Mouse (Mus musculus) right cerebral cortex, adult 18-20 months (tissue): ENCODE data around the gene Gtf2ird2.

Source experiments
- DNase-seq: peaks from one replicate; pipeline ENCODE4 v3.0.0; 2022; ENCODE audit warnings: mixed read lengths

Gtf2ird2 gene

GRCm38 (mm10) chr5:134183880-134184808 lies at the start of gene Gtf2ird2:
Gene Gtf2ird2, plus strand, starts transcription at chr5:134184019.
- DNase-seq: peak; percentile 99

- DNase-seq: no peak
Observed at GRCm38 (mm10) chr5:134136022-134136421, 47.8 kb upstream of the Gtf2ird2 start.

- DNase-seq: no peak
Observed at GRCm38 (mm10) chr5:134137933-134138332, 45.9 kb upstream of the Gtf2ird2 start.

- DNase-seq: no peak
Observed at GRCm38 (mm10) chr5:134139429-134139828, 44.4 kb upstream of the Gtf2ird2 start.

GRCm38 (mm10) chr5:134141236-134141635 lies 42.6 kb upstream of the Gtf2ird2 start:
- no peak for DNase-seq

GRCm38 (mm10) chr5:134142381-134142780 lies 41.4 kb upstream of the Gtf2ird2 start:
- no peak for DNase-seq

GRCm38 (mm10) chr5:134144986-134145385 lies 38.8 kb upstream of the Gtf2ird2 start:
- DNase-seq: no peak

GRCm38 (mm10) chr5:134147194-134147753 lies 36.5 kb upstream of the Gtf2ird2 start:
- peak; percentile 18 for DNase-seq

GRCm38 (mm10) chr5:134148153-134148552 lies 35.7 kb upstream of the Gtf2ird2 start:
- no peak for DNase-seq

- no peak for DNase-seq
Observed at GRCm38 (mm10) chr5:134151895-134152294, 31.9 kb upstream of the Gtf2ird2 start.

GRCm38 (mm10) chr5:134155916-134156466 lies 27.8 kb upstream of the Gtf2ird2 start:
- DNase-seq: no peak

GRCm38 (mm10) chr5:134164688-134165087 lies 19.1 kb upstream of the Gtf2ird2 start:
- no peak for DNase-seq

- DNase-seq: no peak
Observed at GRCm38 (mm10) chr5:134166642-134167041, 17.2 kb upstream of the Gtf2ird2 start.

- DNase-seq: no peak
Observed at GRCm38 (mm10) chr5:134168033-134168432, 15.8 kb upstream of the Gtf2ird2 start.

GRCm38 (mm10) chr5:134169231-134169630 lies 14.6 kb upstream of the Gtf2ird2 start:
- DNase-seq: no peak

GRCm38 (mm10) chr5:134170167-134170566 lies 13.7 kb upstream of the Gtf2ird2 start:
- DNase-seq: no peak

GRCm38 (mm10) chr5:134173206-134173605 lies 10.6 kb upstream of the Gtf2ird2 start:
- DNase-seq: no peak

- DNase-seq: no peak
Observed at GRCm38 (mm10) chr5:134175696-134176095, 8.1 kb upstream of the Gtf2ird2 start.

GRCm38 (mm10) chr5:134176169-134176881 lies 7.5 kb upstream of the Gtf2ird2 start, which contains the start of gene Rcc1l:
Gene Rcc1l, minus strand, starts transcription at chr5:134176774.
- DNase-seq: peak; percentile 87

GRCm38 (mm10) chr5:134178536-134178935 lies 5.3 kb upstream of the Gtf2ird2 start:
- DNase-seq: no peak

GRCm38 (mm10) chr5:134179871-134180270 lies 3.9 kb upstream of the Gtf2ird2 start:
- peak; percentile 77 for DNase-seq

- DNase-seq: no peak
Observed at GRCm38 (mm10) chr5:134182172-134182571, 1.6 kb upstream of the Gtf2ird2 start.

GRCm38 (mm10) chr5:134182735-134183134 lies 1.1 kb upstream of the Gtf2ird2 start:
- no peak for DNase-seq
